ENCODE assay signal across 8 mouse cellular contexts in the genomic region with DNA sequence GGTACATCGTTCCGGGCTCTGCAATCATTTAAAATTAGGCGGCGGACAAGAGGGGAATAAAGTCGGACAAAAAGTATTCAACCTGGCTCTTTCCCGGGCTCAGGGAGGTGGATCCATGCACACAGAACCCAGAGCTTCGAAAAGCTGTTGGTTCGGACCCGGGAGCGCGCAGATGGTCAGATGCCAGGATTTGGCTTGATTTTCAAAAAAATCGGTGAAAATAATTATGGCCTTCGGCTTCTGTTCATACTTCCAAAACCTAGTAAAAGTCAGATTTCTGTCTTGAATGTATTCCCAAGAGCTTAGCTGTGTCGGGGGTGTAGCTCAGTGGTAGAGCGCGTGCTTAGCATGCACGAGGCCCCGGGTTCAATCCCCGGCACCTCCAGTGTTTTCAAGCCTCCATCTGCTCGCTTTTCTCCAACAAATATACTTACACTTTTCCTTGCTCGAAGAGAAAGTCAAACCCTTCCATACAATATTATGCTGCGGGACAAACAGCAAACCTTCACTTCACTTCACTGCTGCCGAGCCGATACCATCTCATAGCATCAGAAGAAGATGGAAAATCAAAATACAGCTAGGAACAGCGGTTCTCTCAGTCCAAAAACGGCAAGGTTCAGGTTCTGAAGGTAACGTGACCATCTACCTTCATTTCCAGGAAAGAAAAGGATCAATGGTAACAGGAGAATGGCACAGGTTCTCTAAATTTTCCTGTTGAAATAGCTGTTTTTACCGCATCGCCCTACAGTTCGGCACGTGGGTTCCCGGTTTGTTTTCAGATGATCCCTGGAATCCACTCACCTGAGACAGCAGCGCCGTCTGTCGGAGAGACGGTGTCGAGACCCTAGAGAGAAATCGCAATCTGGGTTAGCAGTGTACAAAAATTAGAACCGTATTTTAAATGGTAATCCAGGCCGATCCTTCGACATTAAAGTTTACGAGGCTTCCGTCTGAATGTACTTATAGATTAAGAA. TPM values are rescaled to one million over a fixed set of nuclear protein-coding genes. Genes with fewer than 3 reads are reported as not detected.
DNase-seq lines count a peak whose midpoint lies in the region; ATAC-seq and TF ChIP-seq lines count a peak whose summit lies in the region.

No protein-coding gene starts in this region.

- H3K27ac ChIP-seq in hindbrain, embryonic 13.5 days = peak overlapping the region; percentile 35; the same call in 1 of the 2 replicates

- H3K4me3 ChIP-seq in hindbrain, embryonic 13.5 days = peak overlapping the region; percentile 53

- peak overlapping the region; percentile 63 for H3K4me2 ChIP-seq in hindbrain, embryonic 13.5 days

- H3K9ac ChIP-seq in hindbrain, embryonic 13.5 days = peak overlapping the region; percentile 64

- in situ Hi-C loops in Patski (cut with MboI; ENCODE audit: low pct_unique_long_range_greater_than_20kb) = loop anchor here (10.0 kb wide), 1 partner anchor 91 kb away; no protein-coding TSS in a partner anchor

- no peaks in the 10 kb centered on the region for H3K36me3 ChIP-seq in hindbrain, embryonic 13.5 days

- DNase-seq in Patski (ENCODE audit: low read depth, low spot score) = peak; percentile 46
- peak; percentile 90 to 92 for DNase-seq in cerebellum, postnatal 14 days
- peak; percentile 64 to 84 for DNase-seq in frontal cortex, postnatal 14 days (ENCODE audit: low spot score in 2 of 2)
- peak; percentile 82 to 86 for DNase-seq in layer of hippocampus, postnatal 25 days (ENCODE audit: extremely low spot score in 1 of 2, low spot score in 1 of 2)
- DNase-seq in lung, postnatal 14 days = peak; percentile 79
- peak; percentile 78 for DNase-seq in ovary, postnatal 36 days (ENCODE audit: low spot score)
- peak; percentile 87 for DNase-seq in thymus, postnatal 14 days

- H3K27me3 ChIP-seq in Patski = no peaks in the 10 kb centered on the region
- H3K27me3 ChIP-seq in hindbrain, embryonic 13.5 days = 0 out of 2 replicates have a peak, but pooled peaks cover 3% of the 10 kb centered on the region

- POLR2A ChIA-PET in Patski (lab: Charles Lee) = no interaction called here

- peaks cover 6% of the 10 kb centered on the region; the same call in 1 of the 2 replicates for H3K4me1 ChIP-seq in hindbrain, embryonic 13.5 days (replicated peaks)

- WGBS in hindbrain, embryonic 13.5 days = 1% methylated on average over 43 of the region's 43 CpGs

- H3K9me3 ChIP-seq in hindbrain, embryonic 13.5 days = no peaks in the 10 kb centered on the region

- CTCF ChIA-PET in Patski (lab: Charles Lee) = interaction anchor here (0.8 to 1.3 kb wide), 6 partner anchors 13 to 92 kb away, joined by 3 to 5 read pairs (median 3); no protein-coding TSS in a partner anchor

- TF ChIP-seq CTCF in Patski (IDR thresholded peaks at IDR 0.05) = peak; percentile 91

- ATAC-seq in Patski = peak; percentile 85
- peak; percentile 96 for ATAC-seq in hindbrain, embryonic 13.5 days (ENCODE audit: low FRiP score)

RNA-seq across cellular contexts. Expression of gene Trim27, which starts 54.8 kb away (rescaled TPM):
- polyA plus RNA-seq in Patski (2021) = 57.8 TPM
- 82.6 and 82.9 TPM in 2 replicates for polyA plus RNA-seq in hindbrain, embryonic 13.5 days (2015; fragmentation: Nextera tagmentation; extraction: Ambion mirVana)
- 10 to 100 TPM; 37.8 to 42.2 TPM for total RNA-seq in layer of hippocampus, postnatal 25 days (2021)

RNA-seq across cellular contexts. Expression of gene Gpx5, which starts 58.5 kb away (rescaled TPM):
- polyA plus RNA-seq in Patski (2021) = not detected
- not detected in 2 replicates for polyA plus RNA-seq in hindbrain, embryonic 13.5 days (2015; fragmentation: Nextera tagmentation; extraction: Ambion mirVana)
- total RNA-seq in layer of hippocampus, postnatal 25 days (2021) = not detected

Comparison
In these comparisons a context has a peak if more than half of its experiments do, and no peak if none do; other contexts are left out.
1. Peak in every context shown above with its lines: DNase-seq, ATAC-seq, H3K4me3 ChIP-seq and H3K27ac ChIP-seq.